Mouse (Mus musculus) left cerebral cortex, postnatal 25 days (tissue): ENCODE data around the gene Gm2007. TPM values are rescaled to one million over a fixed set of nuclear protein-coding genes. Genes with fewer than 3 reads are reported as not detected.
"Not testable (repeated sequence)": the region's sequence is repeated elsewhere in the genome, so short reads cannot be mapped to it uniquely, and the experiment has no call there.

Source experiments
- DNase-seq, 2 experiments: peaks; one replicate each; pipeline ENCODE4 v3.0.0; 2022; ENCODE audit warnings: low spot score in 2 of 2, mixed read lengths in 1 of 2
- intact Hi-C: fragments of 180-260 bp; cut with DNase I; formaldehyde crosslinking; loops from one replicate; pipeline ENCODE4 v1.15.1; 2025
- total RNA-seq, 2 experiments: library from RNA; stranded (reverse); gene quantifications; 2 replicates each; pipeline ENCODE4 v1.2.3; 2021

Gene Gm2007
- not detected for total RNA-seq

DNA sequence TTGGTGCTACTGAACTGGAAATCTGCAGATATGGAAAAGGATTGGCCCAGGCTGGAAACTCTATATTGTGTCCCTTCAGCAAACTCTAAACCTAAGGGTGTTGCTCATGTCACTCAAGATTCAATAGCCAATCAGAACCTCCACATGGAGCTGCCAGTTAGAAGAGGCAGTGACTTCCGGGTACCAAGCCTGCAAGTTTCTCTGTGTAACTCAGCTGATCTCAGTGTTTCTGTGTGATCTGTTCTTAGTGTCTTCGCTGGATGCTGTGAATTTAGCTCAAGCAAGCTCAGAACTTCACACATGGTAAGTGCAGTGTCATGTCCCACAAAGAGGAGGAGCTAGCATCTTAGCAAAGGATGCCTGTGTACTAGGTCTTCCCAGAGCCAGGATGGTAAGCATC, at the start of gene Gm2007:
Gene Gm2007, plus strand, starts transcription at position 301 of the 400 bp plus-strand sequence.
- intact Hi-C loops, DNase-seq: not testable (repeated sequence)

GRCm38 (mm10) chr2:175703546-175703945, 37.8 kb upstream of the Gm2007 start, which contains the start of gene Zfp969:
Gene Zfp969 (minus strand): TSS chr2:175703646.
- intact Hi-C loops, DNase-seq: not testable (repeated sequence)

DNA sequence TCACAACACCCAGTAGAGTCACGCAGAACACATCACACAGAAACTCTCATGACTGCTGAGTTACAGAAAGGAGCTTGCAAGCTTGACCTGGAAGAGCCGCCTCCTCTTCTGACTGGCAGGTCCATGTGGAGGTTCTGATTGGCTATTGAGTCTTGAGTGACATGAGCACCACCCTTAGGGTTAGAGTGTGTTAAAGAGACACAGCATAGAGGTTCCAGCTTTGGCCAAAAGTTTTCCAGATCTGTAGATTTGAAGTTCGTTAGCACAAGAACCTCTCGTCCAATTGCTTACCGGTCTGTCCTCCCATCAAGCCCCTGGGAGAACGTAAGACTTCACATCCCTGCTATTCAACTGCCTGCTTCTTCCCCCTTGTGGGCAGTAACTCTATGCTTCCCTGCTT, 59.7 kb downstream of the Gm2007 start, which contains the start of gene Gm14288:
Gene Gm14288, minus strand, starts transcription at position 101 of the 400 bp plus-strand sequence.
- intact Hi-C loops, DNase-seq: not testable (repeated sequence)

Other genes starting within 250 kb of the Gm2007 start
- not detected for gene Gm11007, start 97.6 kb upstream of the Gm2007 start, total RNA-seq
- not detected for gene Zfp969, start 37.9 kb upstream of the Gm2007 start, total RNA-seq
- not detected for gene Gm14288, start 59.6 kb downstream of the Gm2007 start, total RNA-seq
- gene Gm6710, start 127.7 kb downstream of the Gm2007 start, total RNA-seq = 10 to 100 TPM; 48.0 to 52.2 TPM
- gene Zfp966, start 189.6 kb downstream of the Gm2007 start, total RNA-seq = 1 to 10 TPM; 5.6 to 6.6 TPM
- 10 to 100 TPM; 44.5 to 53.6 TPM for gene Gm2026, start 223.8 kb downstream of the Gm2007 start, total RNA-seq